Mouse (Mus musculus) c-Kit-positive CD71-negative TER-119-negative erythroid progenitor cells, embryonic 14.5 days (primary cell): ENCODE measurements around the gene Gm9887.

Source experiments
- DNase-seq: peaks from one replicate; pipeline ENCODE4 v3.0.0-alpha.2; 2013; ENCODE audit warnings: low read depth

Gene Gm9887

GRCm38 (mm10) chr12:69360655-69360996 is 11.6 kb downstream of the Gm9887 start:
- DNase-seq, result peak; percentile 63

GRCm38 (mm10) chr12:69357300-69357646 is 15.0 kb downstream of the Gm9887 start:
- no peak for DNase-seq

- DNase-seq, result peak; percentile 85
Observed at GRCm38 (mm10) chr12:69356546-69357299, 15.5 kb downstream of the Gm9887 start, which contains the start of gene Nemf. TSS of gene Nemf (minus strand) at chr12:69357165.

GRCm38 (mm10) chr12:69351685-69352084 is 20.6 kb downstream of the Gm9887 start:
- no peak for DNase-seq

- DNase-seq, result no peak
Observed at GRCm38 (mm10) chr12:69349928-69350327, 22.3 kb downstream of the Gm9887 start.

- DNase-seq, result peak; percentile 36
Observed at GRCm38 (mm10) chr12:69333547-69333946, 38.7 kb downstream of the Gm9887 start.

- no peak for DNase-seq
Observed at GRCm38 (mm10) chr12:69332147-69332546, 40.1 kb downstream of the Gm9887 start.

- DNase-seq, result peak; percentile 10
Observed at GRCm38 (mm10) chr12:69331187-69331586, 41.1 kb downstream of the Gm9887 start.
